Mouse (Mus musculus) hindbrain, embryonic 16.5 days (tissue): ENCODE results near the gene Galnt6. TPM values are rescaled to one million over a fixed set of nuclear protein-coding genes. Genes with fewer than 3 reads are reported as not detected.
"Not testable (repeated sequence)": the region's sequence is repeated elsewhere in the genome, so short reads cannot be mapped to it uniquely, and the experiment has no call there.

Experiments
- ATAC-seq: fragments of 200-750 bp; cut with Nextera tagmentation; 2 replicates; pipeline ENCODE4 v1.8.0; 2017; ENCODE audit warnings: moderate TSS enrichment, moderate library complexity
- H3K27ac ChIP-seq: fragments of 300-500 bp; sonication (generic); 2 replicates; pipeline ENCODE4 v1.5.1; 2014; ENCODE audit warnings: low read depth, mild to moderate bottlenecking, control low read depth, low read length, moderate library complexity
- H3K27me3 ChIP-seq: fragments of 300-500 bp; sonication (generic); replicated peaks from 2 replicates; pipeline ENCODE4 v1.6.1; 2014; ENCODE audit warnings: low read length; ENCODE audit not compliant: control insufficient read depth, insufficient read depth
- H3K36me3 ChIP-seq: fragments of 300-500 bp; sonication (generic); 2 replicates; pipeline ENCODE4 v1.6.1; 2014; ENCODE audit warnings: mild to moderate bottlenecking, low read length, moderate library complexity, mixed read lengths; ENCODE audit not compliant: control insufficient read depth, insufficient read depth
- H3K4me1 ChIP-seq: fragments of 300-500 bp; sonication (generic); 2 replicates; pipeline ENCODE4 v1.6.1; 2014; ENCODE audit warnings: low read depth, low read length; ENCODE audit not compliant: control insufficient read depth, insufficient read depth
- H3K4me2 ChIP-seq: fragments of 300-500 bp; sonication (generic); 2 replicates; pipeline ENCODE4 v1.6.1; 2014; ENCODE audit warnings: mild to moderate bottlenecking, low read length, control low read depth, moderate library complexity
- H3K4me3 ChIP-seq: fragments of 300-500 bp; sonication (generic); 2 replicates; pipeline ENCODE4 v1.5.1; 2014; ENCODE audit warnings: mild to moderate bottlenecking, low read length, control low read depth, moderate library complexity
- H3K9ac ChIP-seq: fragments of 300-500 bp; sonication (generic); 2 replicates; pipeline ENCODE4 v1.6.1; 2014; ENCODE audit warnings: low read depth, mild to moderate bottlenecking, control low read depth, low read length, moderate library complexity
- H3K9me3 ChIP-seq: fragments of 300-500 bp; sonication (generic); 2 replicates; pipeline ENCODE4 v1.6.1; 2014; ENCODE audit warnings: mild to moderate bottlenecking, low read length, moderate library complexity; ENCODE audit not compliant: control insufficient read depth
- WGBS: fragments of 180-500 bp; shearing (Covaris S2); extraction: QIAGEN DNeasy Blood & Tissue Kit; methylation state at CpG from one replicate; pipeline ENCODE4 v1.1.7; 2014; 5-methylcytosine and 5-hydroxymethylcytosine counted together
- polyA plus RNA-seq: library from polyadenylated mRNA; unstranded; fragments of >200 nt; fragmentation: Nextera tagmentation; extraction: Ambion mirVana; gene quantifications from 2 replicates; pipeline ENCODE4 v1.2.1, GENCODE M21; 2015

Gene Galnt6
- polyA plus RNA-seq: 0.17 and 0.30 TPM in 2 replicates

DNA sequence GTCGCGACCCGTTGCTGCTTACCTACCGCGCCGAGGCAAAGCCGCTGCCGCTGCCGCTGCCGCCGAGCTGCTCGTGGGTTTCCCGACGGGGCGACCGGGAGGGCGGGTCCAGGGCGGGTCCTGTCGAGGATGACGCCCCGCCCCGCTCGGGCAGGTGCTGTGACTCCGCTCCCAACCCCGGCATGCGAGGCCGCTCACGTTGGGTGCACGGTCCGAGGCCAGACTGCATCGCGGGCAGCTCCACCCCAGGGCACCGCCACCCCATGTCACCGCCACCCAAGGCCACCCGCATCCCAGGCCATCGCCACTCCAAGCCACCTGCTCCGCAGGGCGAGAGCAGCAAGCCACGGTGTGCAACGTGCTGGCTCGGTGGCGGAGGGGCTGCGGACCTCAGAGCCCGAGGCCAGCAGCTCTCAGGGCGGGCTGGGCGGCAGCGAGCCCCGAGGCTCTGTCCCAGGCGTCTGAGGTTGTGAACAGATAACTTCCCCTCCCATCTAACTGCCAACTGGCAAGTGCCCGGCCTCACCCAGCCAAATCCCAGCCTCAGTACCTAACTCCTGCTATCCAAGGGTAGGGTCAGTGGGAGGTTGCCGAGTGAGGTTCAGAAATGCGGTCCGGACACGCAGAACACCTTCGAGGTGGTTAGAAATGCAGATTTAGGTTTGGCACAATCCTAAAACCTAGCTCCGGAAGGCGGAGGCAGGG lies at the start of gene Galnt6:
Gene Galnt6 (minus strand): TSS at position 96 of the 705 bp plus-strand sequence.
- peak within 1 kb of the TSS; percentile 41 for H3K4me3 ChIP-seq
- WGBS: 6% methylated on average over 41 of the region's 57 CpGs
- H3K27ac ChIP-seq: no peak within 1 kb of the TSS
- peak within 1 kb of the TSS; percentile 51 for H3K9ac ChIP-seq
- H3K4me2 ChIP-seq: peak within 1 kb of the TSS; percentile 56
- peaks cover 9% of the 10 kb centered on the region for H3K4me1 ChIP-seq
- no peak for ATAC-seq
- no peaks in the 10 kb centered on the region for H3K9me3 ChIP-seq
- H3K27me3 ChIP-seq: peaks cover 27% of the 10 kb centered on the region
- H3K36me3 ChIP-seq: no peaks in the 10 kb centered on the region

DNA sequence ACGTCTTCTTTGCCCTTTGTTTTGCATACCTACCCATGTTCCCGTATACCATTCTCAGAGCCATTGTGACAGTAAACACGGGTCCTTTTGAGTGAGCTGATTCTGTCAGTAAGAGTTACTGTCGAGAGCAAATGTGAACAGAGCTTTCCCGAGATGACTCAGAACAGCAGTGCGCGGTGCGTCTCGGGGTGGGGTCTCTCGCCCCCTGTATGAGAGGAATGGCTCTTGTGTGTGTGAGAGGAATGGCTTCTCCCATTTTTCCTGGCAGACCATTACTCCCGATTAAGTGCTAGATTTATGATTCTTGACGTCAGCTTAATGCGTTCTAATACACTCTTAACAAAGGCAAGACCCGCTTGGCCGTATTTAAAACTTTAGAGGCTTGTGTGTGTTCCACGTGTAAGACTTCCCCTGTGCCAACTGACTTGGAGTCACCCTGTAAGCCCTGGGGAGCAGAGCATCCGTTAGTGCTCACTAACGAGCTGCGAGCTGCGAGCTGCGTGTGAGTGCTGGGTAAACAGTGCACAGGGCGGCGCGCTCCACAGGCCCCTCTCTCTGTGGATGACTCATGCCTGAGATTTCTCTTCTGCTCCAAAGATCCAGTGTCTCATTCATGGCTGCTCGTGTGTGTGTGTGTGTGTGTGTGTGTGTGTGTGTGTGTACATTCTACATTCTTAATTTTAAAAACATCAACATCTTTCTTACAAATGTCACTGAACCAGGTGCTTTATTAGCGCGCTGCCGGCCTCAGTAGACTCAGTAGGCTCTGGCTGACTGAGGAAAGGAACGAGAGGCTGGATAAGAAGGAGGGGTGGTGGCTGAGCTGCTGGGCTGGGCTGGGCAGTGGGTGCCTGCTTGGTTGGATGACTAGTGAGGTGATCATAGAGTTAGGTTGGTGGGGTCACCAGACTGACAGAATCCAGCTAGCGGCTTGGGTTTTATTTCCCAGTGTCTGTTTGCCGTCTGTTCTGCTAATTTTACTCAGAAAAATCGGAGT lies 48.1 kb upstream of the Galnt6 start:
- no peak overlapping the region for H3K9ac ChIP-seq
- no peak overlapping the region for H3K4me3 ChIP-seq
- H3K36me3 ChIP-seq: no peaks in the 10 kb centered on the region
- peak; percentile 46; the same call in 1 of the 2 replicates for ATAC-seq
- H3K4me2 ChIP-seq: no peak overlapping the region
- H3K4me1 ChIP-seq: no peaks in the 10 kb centered on the region; the same call in 1 of the 2 replicates
- H3K27ac ChIP-seq: no peak overlapping the region
- no peaks in the 10 kb centered on the region for H3K27me3 ChIP-seq
- H3K9me3 ChIP-seq: no peaks in the 10 kb centered on the region
- 56% methylated on average over 32 of the region's 32 CpGs for WGBS

GRCm38 (mm10) chr15:100776424-100776823 lies 47.2 kb upstream of the Galnt6 start:
- no peak overlapping the region for H3K4me2 ChIP-seq
- ATAC-seq: no peak
- WGBS: 84% methylated on average over 3 of the region's 3 CpGs
- no peak overlapping the region for H3K4me3 ChIP-seq
- H3K9me3 ChIP-seq: no peaks in the 10 kb centered on the region
- no peaks in the 10 kb centered on the region for H3K36me3 ChIP-seq
- H3K27me3 ChIP-seq: no peaks in the 10 kb centered on the region
- H3K9ac ChIP-seq: no peak overlapping the region
- H3K27ac ChIP-seq: no peak overlapping the region
- H3K4me1 ChIP-seq: no peaks in the 10 kb centered on the region; the same call in 1 of the 2 replicates

DNA sequence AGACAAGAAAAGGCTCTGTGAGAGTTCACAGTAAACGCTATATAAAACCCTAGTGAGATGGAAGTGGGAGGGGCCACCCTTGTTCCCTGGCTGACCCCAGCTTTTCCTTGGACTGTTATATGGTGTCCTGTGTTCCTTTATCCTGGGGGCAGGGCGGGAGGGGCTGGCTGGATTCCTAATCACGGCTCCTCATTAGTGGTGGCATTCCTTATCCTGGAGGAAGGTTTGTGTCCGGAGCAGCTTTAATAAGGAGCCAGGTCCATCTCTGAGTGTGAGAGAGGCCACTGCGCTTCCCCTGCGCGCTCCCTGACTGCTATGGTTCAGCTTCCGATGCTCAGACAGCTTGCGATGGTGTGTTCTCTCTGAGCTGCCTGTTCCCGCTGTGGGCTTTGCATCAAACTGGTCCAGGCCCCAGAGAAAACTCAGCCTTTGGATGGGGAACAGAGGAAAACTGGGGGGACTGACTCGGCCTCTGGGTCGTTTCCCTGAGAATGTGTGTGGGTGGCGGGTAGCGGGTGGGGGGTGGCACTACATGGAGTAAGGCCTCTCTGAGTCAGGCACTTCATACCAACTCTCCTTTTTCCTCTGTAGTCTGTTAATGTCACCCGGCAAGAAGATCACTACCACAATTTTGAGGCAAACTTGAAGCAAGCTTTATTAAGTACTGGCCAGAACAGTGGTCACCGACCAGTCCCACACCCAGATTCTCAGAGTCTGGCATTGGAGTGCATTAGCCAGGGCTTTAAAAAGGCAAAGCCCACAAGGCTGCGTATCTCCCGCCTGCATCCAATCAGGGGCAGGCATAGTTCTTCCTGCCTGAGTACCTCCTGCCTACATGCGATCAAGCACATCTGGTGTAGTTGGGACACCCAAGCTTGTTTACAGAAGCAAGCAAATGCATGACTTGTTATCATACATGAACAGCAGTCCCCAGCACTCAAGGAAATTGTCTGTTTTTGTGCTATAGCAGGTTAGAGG lies 46.3 kb upstream of the Galnt6 start:
- WGBS: 59% methylated on average over 19 of the region's 19 CpGs
- H3K36me3 ChIP-seq: no peaks in the 10 kb centered on the region
- H3K9ac ChIP-seq: no peak overlapping the region
- H3K4me1 ChIP-seq: no peaks in the 10 kb centered on the region; the same call in 1 of the 2 replicates
- no peak overlapping the region for H3K27ac ChIP-seq
- H3K4me3 ChIP-seq: no peak overlapping the region
- no peak for ATAC-seq
- no peaks in the 10 kb centered on the region for H3K9me3 ChIP-seq
- no peak overlapping the region for H3K4me2 ChIP-seq
- no peaks in the 10 kb centered on the region for H3K27me3 ChIP-seq

DNA sequence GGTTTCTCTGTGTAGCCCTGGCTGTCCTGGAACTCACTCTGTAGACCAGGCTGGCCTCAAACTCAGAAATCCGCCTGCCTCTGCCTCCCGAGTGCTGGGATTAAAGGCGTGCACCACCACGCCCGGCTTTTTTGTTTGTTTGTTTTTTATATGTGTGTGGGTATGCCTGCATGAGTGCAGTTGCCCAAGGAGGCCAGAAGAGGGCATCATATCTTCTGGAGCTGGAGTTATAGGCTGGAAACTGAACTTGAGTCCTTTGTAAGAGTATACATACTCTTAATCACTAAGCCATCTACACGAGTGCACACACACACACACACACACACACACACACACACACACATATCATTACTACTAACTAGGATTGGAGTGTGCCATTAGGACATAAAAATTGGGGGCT lies 44.7 kb upstream of the Galnt6 start:
- not testable (repeated sequence) for H3K27ac ChIP-seq, ATAC-seq, H3K9ac ChIP-seq, H3K36me3 ChIP-seq, H3K4me1 ChIP-seq, H3K27me3 ChIP-seq, H3K4me2 ChIP-seq, H3K4me3 ChIP-seq, H3K9me3 ChIP-seq
- WGBS: 97% methylated on average over 6 of the region's 6 CpGs

DNA sequence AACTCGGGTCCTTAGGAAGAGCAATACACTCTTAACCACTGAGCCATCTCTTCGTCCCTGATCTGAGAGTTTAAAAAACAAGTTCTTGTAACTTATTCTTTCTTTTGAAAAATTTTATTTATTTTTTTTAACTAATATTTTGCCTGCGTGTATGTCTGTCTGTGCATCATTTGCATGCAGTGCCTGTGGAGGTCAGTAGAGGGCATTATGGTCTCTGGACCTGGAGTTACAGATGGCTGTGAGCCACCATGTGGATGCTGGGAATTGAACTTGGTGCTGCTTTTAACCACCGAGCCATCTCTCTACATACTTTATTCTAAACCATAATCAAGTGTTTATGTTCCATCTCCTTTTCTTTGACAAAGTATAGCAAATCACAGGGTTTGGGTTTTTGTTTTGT lies 43.5 kb upstream of the Galnt6 start:
- no peak overlapping the region for H3K4me2 ChIP-seq
- H3K27me3 ChIP-seq: no peaks in the 10 kb centered on the region
- no peak overlapping the region for H3K9ac ChIP-seq
- H3K27ac ChIP-seq: no peak overlapping the region
- WGBS: 90% methylated on average over 4 of the region's 4 CpGs
- H3K36me3 ChIP-seq: peaks cover 4% of the 10 kb centered on the region
- no peak for ATAC-seq
- H3K4me1 ChIP-seq: no peaks in the 10 kb centered on the region
- H3K4me3 ChIP-seq: no peak overlapping the region
- no peaks in the 10 kb centered on the region for H3K9me3 ChIP-seq

- H3K4me3 ChIP-seq: no peak overlapping the region
- 97% methylated on average over 5 of the region's 5 CpGs for WGBS
- H3K4me1 ChIP-seq: no peaks in the 10 kb centered on the region
- H3K9me3 ChIP-seq: no peaks in the 10 kb centered on the region
- no peak for ATAC-seq
- H3K4me2 ChIP-seq: no peak overlapping the region
- H3K36me3 ChIP-seq: peaks cover 4% of the 10 kb centered on the region
- no peak overlapping the region for H3K9ac ChIP-seq
- H3K27me3 ChIP-seq: no peaks in the 10 kb centered on the region
- H3K27ac ChIP-seq: no peak overlapping the region
These were observed 41.2 kb upstream of the Galnt6 start for GRCm38 (mm10) chr15:100770338-100770737.

GRCm38 (mm10) chr15:100769023-100769422 lies 39.8 kb upstream of the Galnt6 start:
- not testable (repeated sequence) for H3K4me3 ChIP-seq, H3K9me3 ChIP-seq, H3K4me1 ChIP-seq, ATAC-seq, H3K36me3 ChIP-seq, H3K27me3 ChIP-seq, H3K9ac ChIP-seq, H3K27ac ChIP-seq, H3K4me2 ChIP-seq
- 93% methylated on average over 4 of the region's 4 CpGs for WGBS
